Mouse (Mus musculus): ENCODE results near the gene Atoh7. TPM values are rescaled to one million over a fixed set of nuclear protein-coding genes. Genes with fewer than 3 reads are reported as not detected.

The Atoh7 gene
- total RNA-seq, 4 experiments from 2014 or later = 0.46 TPM; not detected in 3

GRCm38 (mm10) chr10:63098191-63098590 is 1.3 kb upstream of the Atoh7 start:
- no peak for DNase-seq (ENCODE audit: low spot score in 2 of 2)

GRCm38 (mm10) chr10:63099941-63100562 is 601 bp downstream of the Atoh7 start:
- DNase-seq (ENCODE audit: low spot score in 2 of 2) = peak in 1 of 2 experiments; percentile 23

- DNase-seq (ENCODE audit: low spot score in 2 of 2) = no peak
These were observed 1.2 kb downstream of the Atoh7 start for GRCm38 (mm10) chr10:63100657-63101056.

- no peak for DNase-seq (ENCODE audit: low spot score in 2 of 2)
These were observed 13.7 kb downstream of the Atoh7 start for GRCm38 (mm10) chr10:63113027-63113604.

DNA sequence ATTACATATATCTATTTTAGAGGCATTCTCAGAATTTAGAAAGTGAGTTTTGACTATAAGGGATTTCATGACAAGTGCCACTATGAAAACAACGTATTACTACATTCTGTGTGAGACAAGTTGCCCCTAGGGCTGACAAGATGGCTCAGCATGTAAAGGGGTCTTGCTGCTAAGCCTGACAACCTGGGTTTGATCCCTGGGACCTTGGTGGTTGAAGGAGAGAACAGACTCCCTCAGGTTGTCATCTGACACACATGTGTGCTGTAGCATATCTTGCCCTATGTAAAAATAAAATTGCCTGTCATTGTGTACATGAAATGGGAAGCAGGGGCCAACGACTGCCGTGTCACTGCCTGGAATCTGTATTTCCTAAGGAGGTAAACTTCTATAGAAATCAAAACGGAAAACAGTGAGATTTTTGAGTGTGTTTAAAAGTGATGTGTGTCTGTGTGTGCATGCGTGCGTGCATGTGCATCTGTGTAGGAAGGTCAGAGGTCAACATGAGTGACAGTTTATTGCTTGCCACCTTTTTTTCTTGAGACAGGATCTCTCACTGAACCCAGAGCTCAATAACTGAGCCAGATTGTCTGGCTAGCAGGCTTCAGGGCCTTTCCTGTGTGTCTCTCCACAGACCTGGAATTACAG is 14.4 kb downstream of the Atoh7 start:
- no peak for DNase-seq (ENCODE audit: low spot score in 2 of 2)

DNA sequence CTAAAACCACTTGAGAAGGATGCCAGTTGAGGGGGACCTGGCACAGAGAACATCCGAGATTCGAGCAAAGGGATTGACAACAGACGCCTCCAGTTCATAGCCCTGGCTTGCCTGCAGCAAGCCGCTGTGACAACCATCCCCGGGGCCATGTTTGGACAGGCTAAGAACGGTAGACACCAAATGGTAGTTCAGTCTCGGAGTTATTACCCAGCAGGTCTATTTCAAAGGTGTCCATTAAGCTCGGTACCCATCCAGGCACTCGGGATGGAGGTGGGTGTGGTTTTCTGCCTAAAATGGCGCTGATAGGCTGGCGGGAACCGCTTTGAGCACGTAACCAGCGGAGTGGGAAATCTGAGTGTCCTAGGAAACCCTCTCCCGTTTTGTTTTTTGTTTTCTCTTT is 16.4 kb downstream of the Atoh7 start:
- DNase-seq (ENCODE audit: low spot score in 2 of 2) = no peak

GRCm38 (mm10) chr10:63116376-63116775 is 16.9 kb downstream of the Atoh7 start:
- DNase-seq (ENCODE audit: low spot score in 2 of 2) = no peak

- DNase-seq (ENCODE audit: low spot score in 2 of 2) = no peak
These were observed 18.1 kb downstream of the Atoh7 start for GRCm38 (mm10) chr10:63117583-63117982.

- DNase-seq (ENCODE audit: low spot score in 2 of 2) = no peak
These were observed 20.5 kb downstream of the Atoh7 start for GRCm38 (mm10) chr10:63119916-63120315.

GRCm38 (mm10) chr10:63121961-63122360 is 22.5 kb downstream of the Atoh7 start:
- DNase-seq (ENCODE audit: low spot score in 2 of 2) = no peak

- DNase-seq (ENCODE audit: low spot score in 2 of 2) = peak in 1 of 2 experiments; percentile 1
These were observed 23.1 kb downstream of the Atoh7 start for GRCm38 (mm10) chr10:63122516-63122915.

GRCm38 (mm10) chr10:63123141-63123540 is 23.7 kb downstream of the Atoh7 start:
- peak in 1 of 2 experiments; percentile 1 for DNase-seq (ENCODE audit: low spot score in 2 of 2)

GRCm38 (mm10) chr10:63124016-63124415 is 24.6 kb downstream of the Atoh7 start:
- DNase-seq (ENCODE audit: low spot score in 2 of 2) = no peak

DNA sequence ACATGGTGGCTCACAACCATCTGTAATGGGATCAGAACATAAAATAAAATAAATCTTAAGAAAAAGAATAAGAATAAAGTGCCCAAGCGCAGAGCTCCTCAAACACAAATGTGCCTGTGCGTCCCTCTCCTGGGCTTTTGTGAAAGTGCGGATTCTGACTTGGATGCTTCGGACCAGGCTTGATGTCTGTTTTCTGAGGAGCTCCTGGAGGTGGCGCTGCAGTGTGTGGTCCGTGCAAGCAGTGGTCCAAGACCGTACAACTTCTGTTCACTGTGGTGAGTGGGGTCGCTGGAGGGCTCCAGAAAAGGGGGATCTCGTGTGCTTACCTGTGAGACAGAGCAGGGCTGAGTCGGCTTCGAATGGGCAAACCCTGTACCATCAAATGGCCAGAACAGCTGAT is 25.9 kb downstream of the Atoh7 start:
- DNase-seq (ENCODE audit: low spot score in 2 of 2) = no peak

DNA sequence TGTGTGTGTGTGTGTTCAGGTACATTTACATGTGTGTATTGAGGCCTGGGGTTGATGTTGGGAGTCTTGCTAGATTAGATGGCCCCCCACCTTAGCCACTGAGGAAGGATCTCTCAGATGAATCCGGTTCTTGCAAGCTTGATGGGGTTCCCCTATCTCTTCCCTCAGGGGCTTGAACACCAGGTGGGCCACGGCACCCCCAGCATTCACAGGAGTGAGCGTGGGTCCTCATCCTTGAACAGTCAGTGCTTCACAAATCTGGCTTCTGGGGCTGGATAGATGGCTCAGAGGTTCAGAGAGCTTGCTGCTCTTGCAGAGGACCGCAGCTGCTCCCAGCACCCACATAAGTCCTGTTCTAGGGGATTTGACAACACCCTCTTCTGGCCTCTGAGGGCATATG is 26.7 kb downstream of the Atoh7 start:
- DNase-seq (ENCODE audit: low spot score in 2 of 2) = no peak

GRCm38 (mm10) chr10:63127156-63127555 is 27.7 kb downstream of the Atoh7 start:
- DNase-seq (ENCODE audit: low spot score in 2 of 2) = no peak

DNA sequence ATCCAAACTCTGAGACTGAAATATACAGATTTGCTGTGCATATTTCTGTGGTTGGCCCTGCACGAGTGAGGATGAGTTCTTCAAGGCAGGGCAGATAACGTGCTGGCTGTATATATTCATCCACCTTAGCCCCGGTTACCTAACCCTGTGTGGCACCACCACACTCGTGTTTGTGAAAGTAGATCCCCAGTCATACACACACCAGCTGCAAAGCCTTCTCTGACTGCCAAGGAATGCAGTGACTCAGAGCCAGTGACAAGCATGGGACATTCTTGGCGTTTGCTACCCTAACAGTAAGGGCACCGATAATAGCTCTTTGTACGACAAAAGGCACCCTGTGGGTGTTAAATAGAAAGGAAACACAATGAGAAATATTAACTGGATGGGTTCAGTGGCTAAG is 28.8 kb downstream of the Atoh7 start:
- DNase-seq (ENCODE audit: low spot score in 2 of 2) = peak; percentile 26 to 66

- no peak for DNase-seq (ENCODE audit: low spot score in 2 of 2)
These were observed 31.0 kb downstream of the Atoh7 start for GRCm38 (mm10) chr10:63130500-63130899.

DNA sequence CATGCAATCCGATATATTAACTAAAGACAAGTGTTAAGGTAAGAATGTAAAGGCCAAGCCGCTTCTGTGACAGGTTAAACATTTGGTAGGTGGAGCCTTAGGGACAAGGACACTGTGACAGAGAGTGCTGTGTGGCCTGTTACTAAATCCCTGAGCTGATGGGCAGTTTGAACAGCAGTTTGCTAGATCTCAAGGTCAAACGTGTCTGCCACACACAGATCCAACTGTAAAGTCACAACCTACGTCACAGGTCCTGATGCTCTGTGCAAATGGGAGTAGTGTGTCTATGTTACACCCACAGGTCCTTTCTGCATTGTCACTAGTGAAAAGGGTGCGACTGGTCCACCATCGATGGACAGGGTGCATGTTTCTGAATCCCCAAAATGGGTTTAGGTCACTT is 32.9 kb downstream of the Atoh7 start:
- DNase-seq (ENCODE audit: low spot score in 2 of 2) = no peak

GRCm38 (mm10) chr10:63133326-63133725 is 33.9 kb downstream of the Atoh7 start:
- no peak for DNase-seq (ENCODE audit: low spot score in 2 of 2)

- DNase-seq (ENCODE audit: low spot score in 2 of 2) = no peak
These were observed 36.2 kb downstream of the Atoh7 start for GRCm38 (mm10) chr10:63135680-63136079.

DNA sequence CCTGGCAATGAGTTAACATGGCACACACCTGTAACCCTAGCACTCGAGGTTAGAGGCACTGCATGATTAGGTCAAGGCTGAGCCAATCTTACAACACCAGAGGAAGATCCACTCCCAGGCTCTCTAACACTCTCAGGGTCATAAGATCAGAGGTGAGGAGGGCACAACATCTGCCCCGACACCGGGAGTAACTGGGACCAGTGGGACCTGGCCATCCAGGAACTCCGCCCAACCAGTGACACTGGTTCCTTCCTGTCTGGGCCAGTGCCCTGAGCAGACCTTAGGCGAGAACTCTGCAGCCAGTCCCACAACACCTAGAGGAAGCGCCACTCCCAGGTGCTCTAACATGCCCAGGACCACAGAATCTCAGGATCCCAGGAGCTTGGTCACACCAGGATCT is 37.0 kb downstream of the Atoh7 start:
- DNase-seq (ENCODE audit: low spot score in 2 of 2) = no peak

- DNase-seq (ENCODE audit: low spot score in 2 of 2) = no peak
These were observed 43.2 kb downstream of the Atoh7 start for GRCm38 (mm10) chr10:63142660-63143059.

Data from gastrocnemius, adult 8-10 months (tissue).